Mouse (Mus musculus) left cerebral cortex, postnatal 14 days (tissue): ENCODE measurements around the gene Fnip2. TPM values are rescaled to one million over a fixed set of nuclear protein-coding genes. Genes with fewer than 3 reads are reported as not detected.

Experiments used
- total RNA-seq, 2 experiments: library from RNA; stranded (reverse); gene quantifications; 2 replicates each; pipeline ENCODE4 v1.2.3; 2021

The Fnip2 gene
- total RNA-seq, 2 experiments from 2014 or later = 16.5 to 20.9 TPM

Other genes starting within 250 kb of the Fnip2 start
- gene Gm17359, start 231.1 kb downstream of the Fnip2 start, total RNA-seq = not detected
- 10 to 100 TPM; 63.5 to 65.9 TPM for gene Ppid, start 23.5 kb upstream of the Fnip2 start, total RNA-seq
- 1 to 10 TPM; 1.2 to 1.4 TPM for gene 4930579G24Rik, start 61.3 kb upstream of the Fnip2 start, total RNA-seq
- gene Etfdh, start 61.7 kb upstream of the Fnip2 start, total RNA-seq = 10 to 100 TPM; 25.7 to 28.0 TPM
- 10 to 100 TPM; 16.8 to 23.9 TPM for gene Rxfp1, start 170.1 kb upstream of the Fnip2 start, total RNA-seq